Mouse (Mus musculus): ENCODE results near the gene Kcnb1.

Kcnb1 gene

GRCm38 (mm10) chr2:167079535-167080257 lies 110.3 kb downstream of the Kcnb1 start:
- DNase-seq (ENCODE audit: low read depth) = no peak

DNA sequence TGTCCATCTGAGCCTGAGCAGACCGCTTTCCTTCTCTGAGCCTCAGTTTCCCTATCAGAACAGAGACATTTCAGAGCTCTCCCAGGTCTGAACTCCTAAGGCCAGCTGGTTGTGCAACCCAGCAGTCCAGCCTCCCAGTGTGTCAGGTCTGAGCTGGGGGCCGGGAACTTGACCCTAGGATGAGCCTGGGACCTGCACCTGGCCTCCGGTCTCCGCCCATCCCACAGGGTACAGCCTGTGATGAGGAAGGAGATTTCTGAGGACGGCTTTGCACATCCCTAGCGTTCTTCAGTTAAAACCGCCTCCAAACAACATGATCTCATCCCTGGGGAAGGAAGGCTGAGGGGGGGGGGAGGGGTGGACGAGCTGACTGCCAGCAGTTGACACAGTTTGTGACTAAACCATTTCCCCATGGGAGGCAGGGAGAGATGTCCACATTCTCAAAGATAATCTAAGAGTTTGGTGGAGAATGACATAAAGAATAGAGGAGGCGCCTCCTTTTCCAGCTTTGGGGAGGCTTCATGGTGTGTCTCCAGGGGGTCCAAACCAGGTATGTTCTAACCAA lies 110.9 kb downstream of the Kcnb1 start:
- no peak for DNase-seq (ENCODE audit: low read depth)

DNA sequence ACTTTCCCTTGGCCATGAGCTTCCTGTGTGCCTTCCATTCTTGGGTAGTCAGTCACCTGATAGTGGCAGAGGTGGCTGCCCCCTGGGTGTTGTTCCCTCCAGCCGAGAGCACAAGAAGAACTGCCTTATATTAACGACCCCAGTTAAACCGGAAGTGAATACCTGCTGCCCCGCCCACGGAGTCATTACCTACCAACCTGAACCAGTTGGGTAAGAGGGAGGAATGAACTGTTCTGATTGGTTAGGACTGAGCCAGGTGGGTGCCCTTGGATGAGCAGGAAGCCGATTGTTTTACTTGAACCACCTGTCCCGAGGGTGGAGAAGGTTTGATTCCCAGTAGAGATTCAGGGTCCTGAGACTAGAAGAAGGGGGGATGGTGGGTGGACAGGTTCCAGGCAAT lies 111.5 kb downstream of the Kcnb1 start:
- no peak for DNase-seq (ENCODE audit: low read depth)

DNA sequence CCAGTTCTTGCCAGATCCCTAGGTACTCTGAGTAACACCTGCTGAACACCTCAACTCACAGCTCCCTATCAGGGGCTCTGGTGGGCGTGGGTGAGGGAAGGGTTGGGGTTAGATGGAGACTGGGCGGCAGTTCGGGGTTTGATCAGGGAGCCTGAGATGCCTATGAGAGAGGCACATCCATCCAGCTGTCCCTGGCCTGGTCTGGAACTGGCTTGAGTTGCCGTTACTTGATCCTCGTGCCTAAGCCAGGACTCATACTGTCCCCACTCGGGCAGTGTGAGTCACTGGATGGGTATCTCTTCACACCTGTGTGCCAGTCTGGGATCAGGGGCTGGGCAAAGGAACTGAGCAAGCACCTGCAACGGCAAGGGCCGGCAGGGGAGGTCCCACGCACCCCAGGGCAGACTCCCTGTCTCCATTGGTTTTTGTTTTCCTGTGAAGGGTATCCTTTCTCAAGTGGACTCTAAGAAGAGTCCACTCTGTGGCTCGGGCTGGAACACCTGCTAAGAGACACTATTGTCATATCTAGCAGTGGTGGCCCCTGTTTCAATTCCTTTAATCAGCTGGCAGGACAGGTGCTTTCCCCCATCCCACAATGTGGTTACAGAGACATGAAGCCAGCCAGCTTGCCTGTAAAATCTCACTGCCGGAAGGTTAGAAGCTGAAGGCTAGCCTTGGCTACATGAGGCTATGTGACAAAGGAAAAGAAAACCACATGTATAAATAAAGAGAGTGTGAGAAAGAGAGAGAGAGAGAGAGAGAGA lies 112.6 kb downstream of the Kcnb1 start:
- DNase-seq (ENCODE audit: low read depth) = no peak

GRCm38 (mm10) chr2:167076759-167077158 lies 113.2 kb downstream of the Kcnb1 start:
- DNase-seq (ENCODE audit: low read depth) = no peak

- no peak for DNase-seq (ENCODE audit: low read depth)
Observed at GRCm38 (mm10) chr2:167076352-167076751, 113.6 kb downstream of the Kcnb1 start.

GRCm38 (mm10) chr2:167074587-167074986 lies 115.4 kb downstream of the Kcnb1 start:
- no peak for DNase-seq (ENCODE audit: low read depth)

GRCm38 (mm10) chr2:167071641-167072601 lies 118.0 kb downstream of the Kcnb1 start:
- DNase-seq (ENCODE audit: low read depth) = peak; percentile 97

- DNase-seq (ENCODE audit: low read depth) = no peak
Observed at GRCm38 (mm10) chr2:167071266-167071640, 118.7 kb downstream of the Kcnb1 start.

- no peak for DNase-seq (ENCODE audit: low read depth)
Observed at GRCm38 (mm10) chr2:167070341-167070740, 119.6 kb downstream of the Kcnb1 start.

DNA sequence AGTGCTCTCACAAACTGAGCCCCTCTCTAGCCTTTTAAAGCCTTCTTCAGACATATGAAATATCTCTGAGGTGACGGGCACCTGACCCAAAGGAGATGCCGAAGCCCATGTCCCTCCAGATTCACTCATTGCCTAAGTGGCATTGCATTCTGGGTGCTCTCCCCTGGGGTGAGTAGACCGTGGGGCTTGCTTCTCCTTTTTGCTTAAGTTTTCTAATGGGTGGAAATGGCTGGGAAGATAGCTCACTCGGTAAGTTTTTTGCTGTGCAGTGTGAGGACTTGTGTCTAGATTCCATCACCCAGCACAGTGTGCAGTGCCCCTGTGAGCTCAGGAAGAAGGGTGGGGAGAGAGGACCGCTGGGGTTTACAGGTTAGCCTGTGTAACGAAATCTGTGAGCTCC lies 122.4 kb downstream of the Kcnb1 start:
- DNase-seq (ENCODE audit: low read depth) = no peak

- DNase-seq (ENCODE audit: low read depth) = no peak
Observed at GRCm38 (mm10) chr2:167066528-167067516, 123.1 kb downstream of the Kcnb1 start.

GRCm38 (mm10) chr2:167066031-167066430 lies 123.9 kb downstream of the Kcnb1 start:
- DNase-seq (ENCODE audit: low read depth) = no peak

- peak; percentile 32 for DNase-seq (ENCODE audit: low read depth)
Observed at GRCm38 (mm10) chr2:167064601-167065295, 125.2 kb downstream of the Kcnb1 start.

DNA sequence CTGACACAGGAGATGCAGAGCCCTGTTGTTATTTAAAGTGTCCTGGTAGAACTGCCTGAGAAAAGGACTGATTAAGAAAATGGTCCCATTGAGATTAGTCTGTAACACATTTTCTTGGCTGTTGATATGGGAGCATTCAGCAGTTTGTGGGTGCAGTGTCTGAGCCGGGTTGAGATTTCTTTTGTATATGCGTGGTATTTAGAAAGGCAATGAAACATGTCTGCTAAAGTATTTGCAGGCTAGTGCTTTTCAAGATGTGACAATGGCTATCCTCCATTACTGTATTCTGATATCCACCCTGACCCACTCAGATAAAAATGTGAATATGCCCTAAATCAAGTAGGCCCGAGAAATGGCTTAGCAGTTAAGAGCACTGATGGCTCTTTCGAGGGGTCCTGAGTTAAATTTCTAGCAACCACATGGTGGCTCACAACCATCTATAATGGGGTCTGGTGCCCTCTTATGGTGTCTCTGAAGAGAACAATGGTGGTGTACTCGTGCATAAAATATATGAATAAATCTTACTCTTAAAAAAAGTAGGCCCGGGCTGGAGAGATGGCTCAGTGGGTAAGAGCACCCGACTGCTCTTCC lies 126.0 kb downstream of the Kcnb1 start:
- DNase-seq (ENCODE audit: low read depth) = peak; percentile 36

- DNase-seq (ENCODE audit: low read depth) = peak; percentile 98
Observed at GRCm38 (mm10) chr2:167062965-167063880, 126.7 kb downstream of the Kcnb1 start, which contains the start of gene Znfx1. Znfx1 (minus strand) TSS chr2:167063015.

GRCm38 (mm10) chr2:167062497-167062911 lies 127.5 kb downstream of the Kcnb1 start:
- peak; percentile 96 for DNase-seq (ENCODE audit: low read depth)

DNA sequence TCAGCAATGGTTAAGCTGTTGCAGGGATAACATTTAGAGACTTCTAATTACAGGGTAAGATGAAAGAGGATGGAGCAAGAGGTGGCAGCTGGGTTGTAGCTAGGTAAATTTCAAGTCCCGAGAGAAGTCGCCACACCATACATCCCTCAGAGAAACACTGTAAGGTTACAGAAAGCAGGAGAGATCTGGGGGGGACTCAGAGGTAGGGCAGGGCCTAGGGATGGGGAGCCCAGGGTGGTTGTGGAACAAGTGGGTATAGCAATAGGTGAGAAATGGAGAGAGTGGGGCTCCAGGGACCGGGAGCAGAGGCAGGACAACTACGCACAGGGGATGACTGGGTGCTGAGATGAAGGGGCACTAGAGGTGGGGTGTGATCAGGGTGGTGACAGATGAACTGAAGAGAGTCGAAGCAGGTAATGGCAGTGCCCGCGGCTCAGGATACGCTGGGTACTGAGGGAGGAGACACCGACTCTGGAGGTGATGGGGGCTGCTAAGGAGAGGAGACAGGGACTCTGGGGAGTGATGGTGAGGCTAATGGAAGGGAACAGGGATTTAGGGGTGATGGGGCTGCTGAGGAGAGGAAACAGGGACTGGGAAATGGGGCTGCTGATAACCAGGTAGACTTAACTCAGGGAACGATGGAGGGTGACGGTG lies 128.4 kb downstream of the Kcnb1 start:
- peak; percentile 43 for DNase-seq (ENCODE audit: low read depth)
